ENCODE assay signal across 8 mouse cellular contexts in genomic region chr1:131086907-131087306, GRCm38 (mm10). TPM values are rescaled to one million over a fixed set of nuclear protein-coding genes. Genes with fewer than 3 reads are reported as not detected.
A peak's percentile ranks its signal among the peaks of the same experiment; 100 is the strongest.
DNase-seq lines count a peak whose midpoint lies in the region; ATAC-seq lines count a peak whose summit lies in the region.

No protein-coding gene starts in this region.

- no peaks in the 10 kb centered on the region for H3K9me3 ChIP-seq in hindbrain, embryonic 10.5 days
- H3K9me3 ChIP-seq in stomach, embryonic 16.5 days (replicated peaks; ENCODE audit: control insufficient read depth, low read length): no peaks in the 10 kb centered on the region

- ATAC-seq in stomach, embryonic 16.5 days (ENCODE audit: insufficient read depth, low FRiP score): 0 out of 2 replicates have a peak, but pooled peaks have one; percentile 14
- no peak for ATAC-seq in erythroblast, adult 5-6 weeks (replicated peaks; ENCODE audit: low FRiP score, poor library complexity, severe bottlenecking)

- no peaks in the 10 kb centered on the region for H3K36me3 ChIP-seq in hindbrain, embryonic 10.5 days
- no peaks in the 10 kb centered on the region for H3K36me3 ChIP-seq in stomach, embryonic 16.5 days (ENCODE audit: control insufficient read depth, insufficient read depth, low read length)

- H3K4me2 ChIP-seq in stomach, embryonic 16.5 days (ENCODE audit: low read depth, low read length): no peak overlapping the region

- H3K27me3 ChIP-seq in hindbrain, embryonic 10.5 days (ENCODE audit: insufficient read depth, poor library complexity, severe bottlenecking): no peaks in the 10 kb centered on the region
- no peaks in the 10 kb centered on the region for H3K27me3 ChIP-seq in stomach, embryonic 16.5 days (ENCODE audit: control insufficient read depth, insufficient read depth, low read length)

- no peak overlapping the region for H3K9ac ChIP-seq in stomach, embryonic 16.5 days (ENCODE audit: low read length)

- H3K27ac ChIP-seq in brown adipose tissue, adult 24 weeks (replicated peaks; ENCODE audit: low read depth, low read length): peak overlapping the region; percentile 88
- H3K27ac ChIP-seq in hindbrain, embryonic 10.5 days: peak overlapping the region; percentile 70
- peak overlapping the region; percentile 35; the same call in 1 of the 2 replicates for H3K27ac ChIP-seq in stomach, embryonic 16.5 days (ENCODE audit: low read length)

- WGBS in hindbrain, embryonic 10.5 days: 37% methylated on average over 7 of the region's 7 CpGs
- 46% methylated on average over 7 of the region's 7 CpGs for WGBS in stomach, embryonic 16.5 days

- no peak overlapping the region for H3K4me3 ChIP-seq in brown adipose tissue, adult 24 weeks (ENCODE audit: insufficient read depth, low read depth, low read length)
- no peak overlapping the region for H3K4me3 ChIP-seq in hindbrain, embryonic 10.5 days
- no peak overlapping the region for H3K4me3 ChIP-seq in stomach, embryonic 16.5 days (replicated peaks; ENCODE audit: low read length)

- DNase-seq in embryo, embryonic 10 days (ENCODE audit: low spot score): peak; percentile 35
- DNase-seq in embryo, embryonic 10.5 days (ENCODE audit: low spot score): no peak
- DNase-seq in hindbrain, embryonic 10.5 days (ENCODE audit: low spot score): no peak
- DNase-seq in lung, postnatal 10 days: peak; percentile 66
- DNase-seq in retina, postnatal 1 day: no peak

- H3K4me1 ChIP-seq in brown adipose tissue, adult 24 weeks (ENCODE audit: control insufficient read depth, insufficient read depth, insufficient read length, low read length): peaks cover 71% of the 10 kb centered on the region
- H3K4me1 ChIP-seq in hindbrain, embryonic 10.5 days (replicated peaks): peaks cover 88% of the 10 kb centered on the region
- H3K4me1 ChIP-seq in stomach, embryonic 16.5 days (ENCODE audit: control insufficient read depth, insufficient read depth, low read length): peaks cover 84% of the 10 kb centered on the region

RNA-seq across cellular contexts. Expression of gene Mapkapk2, which starts 10.7 kb away (rescaled TPM):
- 76.7 and 87.6 TPM in 2 replicates for polyA plus RNA-seq in brown adipose tissue, adult 24 weeks (2012; ENCODE audit: insufficient read depth, insufficient read length, missing spikeins)
- 47.0 and 51.1 TPM in 2 replicates for polyA plus RNA-seq in hindbrain, embryonic 10.5 days (2016; fragmentation: Nextera tagmentation; extraction: Ambion mirVana)
- 16.6 and 18.0 TPM in 2 replicates for polyA plus RNA-seq in stomach, embryonic 16.5 days (2015; fragmentation: Nextera tagmentation; extraction: Ambion mirVana)
- 38.0 and 49.5 TPM in 2 replicates for total RNA-seq in erythroblast, adult 5-6 weeks (2015; ENCODE audit: low replicate concordance)
- 26.3 and 33.3 TPM in 2 replicates for total RNA-seq in erythroblast, adult 5-6 weeks (2017; ENCODE audit: low replicate concordance)

RNA-seq across cellular contexts. Expression of gene Dyrk3, which starts 51.2 kb away (rescaled TPM):
- not detected in 2 replicates for polyA plus RNA-seq in brown adipose tissue, adult 24 weeks (2012; ENCODE audit: insufficient read depth, insufficient read length, missing spikeins)
- polyA plus RNA-seq in hindbrain, embryonic 10.5 days (2016; fragmentation: Nextera tagmentation; extraction: Ambion mirVana): 11.2 and 12.1 TPM in 2 replicates
- polyA plus RNA-seq in stomach, embryonic 16.5 days (2015; fragmentation: Nextera tagmentation; extraction: Ambion mirVana): 2.9 and 3.4 TPM in 2 replicates
- total RNA-seq in erythroblast, adult 5-6 weeks (2015; ENCODE audit: low replicate concordance): 92.8 and 106 TPM in 2 replicates
- total RNA-seq in erythroblast, adult 5-6 weeks (2017; ENCODE audit: low replicate concordance): 97.3 and 107 TPM in 2 replicates

Comparison
In these comparisons a context has a peak if more than half of its experiments do, and no peak if none do; other contexts are left out.
1. DNase-seq: peak in embryo, embryonic 10 days (single experiment) and lung, postnatal 10 days (single experiment); none in embryo, embryonic 10.5 days (single experiment), hindbrain, embryonic 10.5 days (single experiment) and retina, postnatal 1 day (single experiment).
2. H3K27ac ChIP-seq: peak in every context shown above with its lines; median percentile 88 in brown adipose tissue, adult 24 weeks; 70 in hindbrain, embryonic 10.5 days; 35 in stomach, embryonic 16.5 days.